Mouse (Mus musculus) Patski (cell line): ENCODE data around the gene Ttc30a1. TPM values are rescaled to one million over a fixed set of nuclear protein-coding genes. Genes with fewer than 3 reads are reported as not detected.

Experiments
- ATAC-seq: fragments of 100-300 bp; one replicate; pipeline ENCODE4 v1.8.0; 2021
- CTCF ChIA-PET: fragments of 350-600 bp; sonication (Branson Sonifier 250); formaldehyde crosslinking; loops from one replicate; lab custom pipeline; 2022; ENCODE audit warnings: inconsistent platforms; lab: Charles Lee
- POLR2A ChIA-PET: fragments of 350-600 bp; sonication (Branson Sonifier 250); formaldehyde crosslinking; loops from one replicate; lab custom pipeline; 2022; ENCODE audit warnings: antibody characterized with exemption, inconsistent platforms; lab: Charles Lee
- DNase-seq: peaks from one replicate; pipeline ENCODE4 v3.0.0-alpha.2; 2011; ENCODE audit warnings: low read depth, low spot score
- H3K27me3 ChIP-seq: fragments of 371-371 bp; one replicate; pipeline ENCODE4 v1.5.1; 2021
- CTCF ChIP-seq: fragments of 100-300 bp; IDR thresholded peaks from one replicate; pipeline ENCODE4 v1.5.1; 2021
- in situ Hi-C: fragments of 300-500 bp; cut with MboI; formaldehyde crosslinking; loops from 3 replicates; pipeline ENCODE4 v1.11.1; 2018; ENCODE audit warnings: low pct_unique_long_range_greater_than_20kb, mixed read lengths
- polyA plus RNA-seq: library from polyadenylated mRNA; unstranded; gene quantifications from one replicate; pipeline ENCODE4 v1.2.3, GENCODE M21; 2021

The Ttc30a1 gene
- polyA plus RNA-seq, 1 experiment from 2014 or later: 2.0 TPM

DNA sequence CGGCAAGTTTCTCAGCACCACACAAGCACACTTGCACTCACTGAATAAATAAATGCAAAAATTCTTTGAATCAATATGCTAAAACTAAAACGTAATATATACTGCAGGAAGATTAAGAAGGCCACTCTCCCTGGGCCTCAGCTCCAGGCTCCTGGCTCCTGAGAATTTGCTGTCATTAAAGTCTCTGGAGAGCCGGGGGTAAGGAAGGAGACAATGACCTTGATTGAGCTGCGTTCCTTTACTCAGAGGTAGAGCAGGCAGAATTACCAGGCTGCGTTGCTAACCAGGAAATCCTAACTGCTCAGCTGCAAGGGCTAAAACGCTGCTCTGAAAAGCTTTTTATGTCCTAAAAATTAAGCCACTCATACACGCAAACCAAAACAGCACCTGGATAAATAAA, 48.2 kb downstream of the Ttc30a1 start:
- no peak for DNase-seq
- no peak for TF ChIP-seq CTCF
- in situ Hi-C loops: no loop called here
- POLR2A ChIA-PET: no interaction called here
- H3K27me3 ChIP-seq: no peaks in the 10 kb centered on the region
- no peak for ATAC-seq
- CTCF ChIA-PET: interaction anchor here (0.7 to 1.2 kb wide), 3 partner anchors 10 to 155 kb away, joined by 3 to 4 read pairs (median 3); no protein-coding TSS in a partner anchor

DNA sequence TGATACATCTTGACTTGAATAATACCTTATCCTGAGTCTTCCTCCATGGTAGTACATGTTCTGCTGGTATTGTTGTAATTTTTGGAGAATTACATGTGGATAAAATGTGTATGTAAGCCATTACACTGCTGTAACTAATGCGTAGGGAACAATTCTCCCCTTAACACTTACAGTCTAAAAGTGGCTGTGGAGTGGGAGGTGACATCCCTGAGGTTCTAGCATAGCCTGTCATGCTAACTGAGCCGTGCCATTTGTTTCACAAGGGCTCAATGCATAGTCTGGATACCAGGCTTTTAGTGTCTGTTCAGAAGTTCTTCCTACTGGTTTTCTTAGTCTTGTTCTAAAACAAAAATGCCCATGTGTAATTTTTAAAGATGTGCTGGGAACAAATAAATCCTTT, 50.8 kb downstream of the Ttc30a1 start:
- TF ChIP-seq CTCF: no peak
- DNase-seq (no peak), ATAC-seq (no peak)
- H3K27me3 ChIP-seq: no peaks in the 10 kb centered on the region
- ChIA-PET POLR2A (no interaction called here), CTCF (no interaction called here)
- in situ Hi-C loops: no loop called here

DNA sequence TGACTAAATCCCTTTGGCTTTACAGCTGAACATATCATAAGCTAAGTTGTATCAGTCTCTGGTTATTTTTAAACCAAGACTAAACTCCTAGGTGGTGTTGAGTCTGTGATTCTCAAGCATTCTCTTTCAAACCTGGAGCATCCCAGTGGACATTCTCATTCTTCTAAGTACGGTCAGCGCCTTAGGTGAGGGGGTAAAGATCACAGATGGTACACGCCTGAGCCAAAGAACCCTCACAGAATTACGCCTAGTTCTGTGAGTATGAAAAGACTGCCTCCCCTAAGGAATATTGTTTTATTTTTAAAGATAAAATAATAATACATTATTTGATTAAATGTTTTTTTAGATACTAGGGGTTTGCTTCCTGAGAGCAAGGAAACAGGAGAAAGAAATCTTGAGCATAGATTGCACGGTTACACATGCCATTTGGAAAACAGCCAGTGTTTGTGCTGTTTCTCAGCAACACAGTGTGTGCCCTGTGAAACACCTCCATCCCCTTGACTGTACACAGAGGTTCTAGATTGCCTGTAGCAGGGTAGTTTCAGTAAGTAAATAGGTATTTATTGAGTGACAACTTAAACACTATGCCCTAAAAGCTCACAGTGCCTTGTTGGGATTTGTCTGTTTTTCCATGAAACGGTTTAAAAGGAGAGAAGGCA, 51.9 kb downstream of the Ttc30a1 start:
- in situ Hi-C loops: no loop called here
- CTCF ChIA-PET: interaction anchor here (0.9 to 1.5 kb wide), 2 partner anchors 10 to 14 kb away, joined by 3 read pairs; no protein-coding TSS in a partner anchor
- TF ChIP-seq CTCF: no peak
- DNase-seq (no peak), ATAC-seq (no peak)
- no peaks in the 10 kb centered on the region for H3K27me3 ChIP-seq
- POLR2A ChIA-PET: no interaction called here

DNA sequence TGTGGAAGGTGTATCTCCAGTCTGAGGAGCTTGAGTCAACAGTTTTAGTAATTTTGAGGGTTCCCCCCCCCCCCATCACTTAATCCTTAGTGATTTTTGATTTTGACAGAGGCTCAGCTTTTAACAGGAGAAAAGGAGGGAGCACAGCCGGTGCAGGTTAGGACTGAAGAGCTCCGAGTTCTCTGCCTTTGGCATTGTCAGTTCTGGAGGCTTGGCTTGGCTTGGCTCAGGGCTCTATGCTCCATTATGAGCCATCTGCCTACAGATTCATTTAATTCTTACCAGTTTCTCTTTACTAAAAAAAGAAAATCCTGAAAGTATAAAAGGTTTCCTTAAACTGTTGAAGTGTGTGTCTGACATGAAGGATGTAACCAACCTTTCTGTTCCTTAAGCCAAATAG, 52.6 kb downstream of the Ttc30a1 start:
- CTCF ChIA-PET: interaction anchor here (0.9 to 1.5 kb wide), 2 partner anchors 10 to 15 kb away, joined by 3 read pairs; no protein-coding TSS in a partner anchor
- no peak for TF ChIP-seq CTCF
- POLR2A ChIA-PET: interaction anchor here (0.6 kb wide), 2 partner anchors 13 to 688 kb away, joined by 4 to 5 read pairs; no protein-coding TSS in a partner anchor
- no peak for ATAC-seq
- DNase-seq: no peak
- no peaks in the 10 kb centered on the region for H3K27me3 ChIP-seq
- in situ Hi-C loops: no loop called here

Other genes with a start within 250 kb of the Ttc30a1 start
- 37.0 TPM for gene Agps, start 149.8 kb downstream of the Ttc30a1 start, polyA plus RNA-seq
- gene Ttc30b, start 43.4 kb downstream of the Ttc30a1 start, polyA plus RNA-seq: 12.3 TPM
- gene Ttc30a2, start 3.8 kb downstream of the Ttc30a1 start, polyA plus RNA-seq: 1.4 TPM